Mouse (Mus musculus): Measurements from ENCODE around the gene Enkd1. TPM values are rescaled to one million over a fixed set of nuclear protein-coding genes. Genes with fewer than 3 reads are reported as not detected.

Enkd1 gene
- 4.3 and 5.1 TPM in 2 replicates for polyA plus RNA-seq (2012; rRNA removed)

DNA sequence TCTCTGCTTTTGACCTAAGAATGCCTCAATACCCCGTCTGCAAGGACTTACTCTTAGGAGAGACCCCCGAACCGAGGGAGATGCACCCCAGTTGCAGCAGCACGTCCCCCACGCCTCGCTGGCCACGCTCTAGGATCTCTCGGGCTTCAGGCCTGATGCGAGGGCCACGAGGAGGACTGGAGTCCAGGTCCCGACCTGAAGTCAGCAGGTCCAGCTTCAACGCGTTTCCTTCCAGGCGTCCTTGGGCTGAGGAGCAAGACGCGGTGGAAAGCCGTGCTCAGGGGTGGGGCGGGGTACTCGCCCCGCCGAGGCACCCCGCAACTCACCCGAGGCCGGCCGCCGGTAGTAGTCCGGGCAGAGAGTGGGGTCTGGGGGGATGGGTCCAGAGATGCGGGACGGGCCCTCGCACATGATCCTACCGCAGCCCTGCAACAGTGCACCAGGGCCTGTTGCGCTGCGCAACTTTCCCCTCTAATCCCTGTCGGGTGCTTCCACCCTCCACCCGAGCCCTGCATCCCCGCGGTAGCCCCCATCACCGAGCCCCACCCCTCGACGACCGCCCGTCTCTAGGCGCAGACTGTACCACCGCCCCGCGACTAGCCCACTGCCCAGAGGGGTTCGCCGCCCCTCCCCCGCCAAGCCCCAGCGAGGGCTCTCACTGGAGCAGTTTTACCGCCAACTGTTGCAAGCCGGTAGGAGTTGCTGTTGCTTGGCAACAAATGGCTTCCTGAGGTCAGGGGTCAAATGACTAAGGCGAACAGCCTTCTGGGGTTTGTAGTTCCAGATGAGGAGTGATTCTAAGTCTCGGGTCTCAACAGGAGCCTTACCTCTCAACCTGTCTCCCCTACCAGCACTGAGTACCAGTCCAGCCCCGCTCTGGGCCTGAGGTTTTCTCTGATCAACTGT is at the start of gene Enkd1, which contains the start of gene 4933405L10Rik:
Enkd1 (minus strand) TSS at position 713 of the 906 bp plus-strand sequence.
4933405L10Rik (plus strand) TSS at position 158 of the 906 bp plus-strand sequence.

DNA sequence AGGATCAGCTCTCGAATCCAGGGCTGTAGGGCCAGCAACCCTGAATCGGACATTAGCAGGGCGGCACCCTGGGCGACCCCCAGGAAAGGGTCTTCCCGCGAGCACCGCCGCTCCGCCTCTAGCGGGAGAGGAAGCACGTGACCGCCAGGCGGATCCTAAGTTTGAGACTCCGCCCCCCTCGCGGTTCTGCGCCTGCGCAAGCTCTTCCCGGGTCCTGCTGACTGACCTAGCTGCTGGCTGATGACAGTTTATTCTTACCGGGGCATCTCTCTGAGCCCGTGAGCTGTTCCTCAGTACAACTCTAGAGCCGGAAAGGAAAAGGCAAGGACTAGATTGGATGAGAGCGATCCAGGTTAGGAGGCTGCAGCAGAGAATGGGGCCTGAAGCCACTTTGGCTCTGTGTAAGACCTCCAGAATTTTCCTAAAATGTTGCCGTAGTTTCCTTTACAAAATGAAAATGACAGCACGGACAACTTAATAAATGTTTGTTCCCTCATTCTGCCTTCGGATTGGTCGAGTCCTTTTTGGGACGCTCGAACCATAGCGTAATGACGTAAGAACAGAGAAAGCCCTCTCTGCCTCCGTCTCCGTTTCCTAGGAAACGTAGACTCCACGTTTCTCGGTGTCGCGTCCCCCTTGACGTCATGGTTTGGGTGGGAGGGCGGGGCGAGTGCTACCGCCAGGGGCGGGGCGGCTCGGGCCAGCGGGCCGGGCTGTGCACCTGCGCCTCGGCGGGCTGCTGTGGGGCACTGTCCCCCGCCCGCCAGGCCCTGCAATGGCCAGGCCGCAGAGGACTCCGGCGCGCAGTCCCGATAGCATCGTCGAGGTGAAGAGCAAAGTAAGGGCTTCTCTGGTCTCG is 6.8 kb downstream of the Enkd1 start, which contains the start of the genes Acd and Pard6a:
Acd (minus strand) TSS at position 137 of the 859 bp plus-strand sequence.
Pard6a (plus strand) TSS at position 183 of the 859 bp plus-strand sequence.

DNA sequence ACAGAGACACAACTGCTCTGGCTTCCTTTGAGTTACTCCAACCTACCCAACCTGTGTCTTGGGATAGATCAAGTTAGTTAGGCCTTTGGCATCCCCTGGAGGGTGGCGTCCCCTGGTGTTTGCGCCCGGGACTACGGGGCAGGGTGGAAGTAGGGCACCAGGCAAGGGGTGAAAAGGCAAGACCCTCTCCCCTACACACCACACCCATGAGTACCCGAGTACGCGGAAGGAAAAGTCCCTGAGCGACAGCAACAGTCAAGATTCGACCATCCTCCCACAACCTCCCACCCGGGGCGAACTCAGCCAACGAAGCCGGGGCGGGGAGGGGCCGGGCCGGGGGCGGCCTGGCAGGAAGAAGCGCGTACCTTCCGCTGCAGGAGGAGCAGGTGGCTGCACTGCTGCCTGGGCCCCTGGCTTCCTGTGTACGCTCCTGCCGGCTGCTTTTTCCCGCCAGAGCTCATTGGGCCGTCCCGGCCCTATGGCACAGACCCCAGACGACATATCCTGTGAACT is 22.2 kb downstream of the Enkd1 start, which contains the start of gene Carmil2:
Carmil2 (plus strand) TSS at position 479 of the 513 bp plus-strand sequence.

Other genes with a start within 250 kb of the Enkd1 start
- gene Tppp3, start 236.7 kb downstream of the Enkd1 start, polyA plus RNA-seq (2012; rRNA removed): 1.7 and 2.6 TPM in 2 replicates
- gene Zdhhc1, start 211.3 kb downstream of the Enkd1 start, polyA plus RNA-seq (2012; rRNA removed): 3.3 and 3.8 TPM in 2 replicates
- 0.28 and 0.29 TPM in 2 replicates for gene Hsd11b2, start 189.5 kb downstream of the Enkd1 start, polyA plus RNA-seq (2012; rRNA removed)
- 46.7 and 48.1 TPM in 2 replicates for gene Atp6v0d1, start 142.2 kb downstream of the Enkd1 start, polyA plus RNA-seq (2012; rRNA removed)
- gene Ripor1, start 103.0 kb downstream of the Enkd1 start, polyA plus RNA-seq (2012; rRNA removed): 3.9 and 5.0 TPM in 2 replicates
- 12.4 and 14.0 TPM in 2 replicates for gene Ctcf, start 71.6 kb downstream of the Enkd1 start, polyA plus RNA-seq (2012; rRNA removed)
- not detected in 2 replicates for gene Agrp, start 70.8 kb downstream of the Enkd1 start, polyA plus RNA-seq (2012; rRNA removed)
- 1.8 TPM in 2 replicates for gene Carmil2, start 21.9 kb downstream of the Enkd1 start, polyA plus RNA-seq (2012; rRNA removed)
- gene Acd, start 7.1 kb downstream of the Enkd1 start, polyA plus RNA-seq (2012; rRNA removed): 8.9 and 10.0 TPM in 2 replicates
- 4.9 and 5.3 TPM in 2 replicates for gene Pard6a, start 7.1 kb downstream of the Enkd1 start, polyA plus RNA-seq (2012; rRNA removed)
- not detected in 2 replicates for gene 4933405L10Rik, start 555 bp downstream of the Enkd1 start, polyA plus RNA-seq (2012; rRNA removed)
- 1.3 and 1.4 TPM in 2 replicates for gene Gfod2, start 50.5 kb upstream of the Enkd1 start, polyA plus RNA-seq (2012; rRNA removed)
- gene Ranbp10, start 119.1 kb upstream of the Enkd1 start, polyA plus RNA-seq (2012; rRNA removed): 35.8 and 39.9 TPM in 2 replicates
- gene Tsnaxip1, start 119.5 kb upstream of the Enkd1 start, polyA plus RNA-seq (2012; rRNA removed): 0.05 and 0.08 TPM in 2 replicates
- gene Cenpt, start 145.1 kb upstream of the Enkd1 start, polyA plus RNA-seq (2012; rRNA removed): 13.7 and 15.3 TPM in 2 replicates
- gene Thap11, start 146.9 kb upstream of the Enkd1 start, polyA plus RNA-seq (2012; rRNA removed): 20.3 TPM in 2 replicates
- gene Nutf2, start 152.4 kb upstream of the Enkd1 start, polyA plus RNA-seq (2012; rRNA removed): 59.4 and 65.4 TPM in 2 replicates
- 13.5 and 15.0 TPM in 2 replicates for gene Edc4, start 172.7 kb upstream of the Enkd1 start, polyA plus RNA-seq (2012; rRNA removed)
- gene Nrn1l, start 185.4 kb upstream of the Enkd1 start, polyA plus RNA-seq (2012; rRNA removed): 0.24 and 0.31 TPM in 2 replicates
- gene Pskh1, start 192.2 kb upstream of the Enkd1 start, polyA plus RNA-seq (2012; rRNA removed): 12.6 and 14.4 TPM in 2 replicates
- 0.66 and 1.1 TPM in 2 replicates for gene Ctrl, start 225.7 kb upstream of the Enkd1 start, polyA plus RNA-seq (2012; rRNA removed)
- 49.3 and 54.3 TPM in 2 replicates for gene Psmb10, start 230.2 kb upstream of the Enkd1 start, polyA plus RNA-seq (2012; rRNA removed)
- gene Lcat, start 235.2 kb upstream of the Enkd1 start, polyA plus RNA-seq (2012; rRNA removed): 212 and 219 TPM in 2 replicates

Measured in liver, embryonic 18 days (tissue).